ENCODE assay signal across 13 mouse cellular contexts in genomic region chr6:118821536-118821935, GRCm38 (mm10).
DNase-seq lines count a peak whose midpoint lies in the region.
"Had no signal": no experiment of that assay in that cellular context is flagged by ENCODE, and none has a peak within 500 bp of the region (broad histone marks: within the 10 kb centered on the region; RNA-seq: fewer than 3 reads in every experiment).

No protein-coding gene starts in this region.

- WGBS in embryonic facial prominence, embryonic 10.5 days: 85% methylated on average over 5 of the region's 5 CpGs
- WGBS in forebrain, embryonic 10.5 days: 89% methylated on average over 5 of the region's 5 CpGs

- H3K4me1 ChIP-seq in embryonic facial prominence, embryonic 10.5 days: peaks cover 2% of the 10 kb centered on the region; the same call in 1 of the 2 replicates
- peaks cover 14% of the 10 kb centered on the region for H3K4me1 ChIP-seq in forebrain, embryonic 10.5 days

- no peaks in the 10 kb centered on the region for H3K9me3 ChIP-seq in embryonic facial prominence, embryonic 10.5 days
- no peaks in the 10 kb centered on the region for H3K9me3 ChIP-seq in forebrain, embryonic 10.5 days
- H3K9me3 ChIP-seq: neural tube, embryonic 15.5 days had no signal

- peak; percentile 8 to 13 for DNase-seq in gastrocnemius, adult 8-10 months (ENCODE audit: low spot score in 2 of 2)
- no peak for DNase-seq in gastrocnemius, postnatal 4 days (ENCODE audit: low spot score in 2 of 2)
- DNase-seq in urinary bladder, postnatal 14 days (ENCODE audit: low spot score): peak; percentile 9
- DNase-seq in urinary bladder, postnatal 10 days (ENCODE audit: low spot score): no peak
- peak; percentile 26 for DNase-seq in gastrocnemius, postnatal 25 days
- DNase-seq in embryonic facial prominence, embryonic 10.5 days (ENCODE audit: low spot score): no peak
- no peak for DNase-seq in spleen, postnatal 14 days (ENCODE audit: low spot score in 2 of 2)
- no peak for DNase-seq in forebrain, embryonic 10.5 days (ENCODE audit: extremely low spot score, low spot score)
- DNase-seq: embryo, embryonic 11 days; kidney, postnatal 4 days; left cerebral cortex, postnatal 4 days; lung, embryonic 14.5 days had no signal

- no peaks in the 10 kb centered on the region for H3K27me3 ChIP-seq in embryonic facial prominence, embryonic 10.5 days (replicated peaks; ENCODE audit: low read depth, poor library complexity, severe bottlenecking)
- no peaks in the 10 kb centered on the region for H3K27me3 ChIP-seq in forebrain, embryonic 10.5 days (ENCODE audit: poor library complexity, severe bottlenecking)
- H3K27me3 ChIP-seq: neural tube, embryonic 15.5 days had no signal

- no peak overlapping the region for H3K27ac ChIP-seq in embryonic facial prominence, embryonic 10.5 days (replicated peaks)
- H3K27ac ChIP-seq in forebrain, embryonic 10.5 days: no peak overlapping the region
- H3K27ac ChIP-seq: neural tube, embryonic 15.5 days had no signal

- H3K4me3 ChIP-seq in embryonic facial prominence, embryonic 10.5 days: no peak overlapping the region
- no peak overlapping the region for H3K4me3 ChIP-seq in forebrain, embryonic 10.5 days
- H3K4me3 ChIP-seq: neural tube, embryonic 15.5 days had no signal

- H3K36me3 ChIP-seq in embryonic facial prominence, embryonic 10.5 days (replicated peaks): no peaks in the 10 kb centered on the region
- H3K36me3 ChIP-seq in forebrain, embryonic 10.5 days (replicated peaks): no peaks in the 10 kb centered on the region
- H3K36me3 ChIP-seq: neural tube, embryonic 15.5 days had no signal

Comparison
In these comparisons a context has a peak if more than half of its experiments do, and no peak if none do; other contexts are left out.
1. DNase-seq: peak in gastrocnemius, adult 8-10 months (2 of 2), urinary bladder, postnatal 14 days (single experiment) and gastrocnemius, postnatal 25 days (single experiment); none in gastrocnemius, postnatal 4 days (0 of 2), urinary bladder, postnatal 10 days (single experiment), embryonic facial prominence, embryonic 10.5 days (single experiment), spleen, postnatal 14 days (0 of 2) and forebrain, embryonic 10.5 days (single experiment).